Mouse (Mus musculus) kidney, adult 11 months (tissue): ENCODE measurements at regions not wholly inside any gene's neighbourhood (a gene's known extent, or its start where the extent isn't known, plus 50 kb on each side); places are given as distances from the start of the nearest gene placed in this dataset.
"Not testable (repeated sequence)": the region's sequence is repeated elsewhere in the genome, so short reads cannot be mapped to it uniquely, and the experiment has no call there.

Experiments used
- DNase-seq: peaks from one replicate; pipeline ENCODE4 v3.0.0; 2022

DNA sequence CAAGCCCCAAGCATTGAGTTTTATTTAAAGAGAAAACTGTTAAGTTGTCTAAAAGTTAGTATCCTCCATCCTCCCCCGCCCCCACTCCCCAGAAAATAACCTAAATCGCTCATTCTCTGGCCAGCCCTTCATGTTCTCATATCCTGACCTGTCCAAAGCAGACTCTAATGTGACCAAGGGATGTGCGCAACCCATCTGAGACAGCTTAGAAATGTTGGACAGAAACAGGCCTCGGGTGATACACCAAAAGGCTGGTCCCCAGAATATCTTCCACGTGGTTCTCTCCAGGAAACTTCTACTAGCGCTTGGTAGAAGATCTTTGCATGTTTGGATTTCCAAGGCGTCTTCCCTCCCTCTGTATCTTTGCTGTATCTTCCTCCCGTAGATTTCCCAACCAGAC, 482.8 kb downstream of the Tns1 start:
- no peak for DNase-seq

DNA sequence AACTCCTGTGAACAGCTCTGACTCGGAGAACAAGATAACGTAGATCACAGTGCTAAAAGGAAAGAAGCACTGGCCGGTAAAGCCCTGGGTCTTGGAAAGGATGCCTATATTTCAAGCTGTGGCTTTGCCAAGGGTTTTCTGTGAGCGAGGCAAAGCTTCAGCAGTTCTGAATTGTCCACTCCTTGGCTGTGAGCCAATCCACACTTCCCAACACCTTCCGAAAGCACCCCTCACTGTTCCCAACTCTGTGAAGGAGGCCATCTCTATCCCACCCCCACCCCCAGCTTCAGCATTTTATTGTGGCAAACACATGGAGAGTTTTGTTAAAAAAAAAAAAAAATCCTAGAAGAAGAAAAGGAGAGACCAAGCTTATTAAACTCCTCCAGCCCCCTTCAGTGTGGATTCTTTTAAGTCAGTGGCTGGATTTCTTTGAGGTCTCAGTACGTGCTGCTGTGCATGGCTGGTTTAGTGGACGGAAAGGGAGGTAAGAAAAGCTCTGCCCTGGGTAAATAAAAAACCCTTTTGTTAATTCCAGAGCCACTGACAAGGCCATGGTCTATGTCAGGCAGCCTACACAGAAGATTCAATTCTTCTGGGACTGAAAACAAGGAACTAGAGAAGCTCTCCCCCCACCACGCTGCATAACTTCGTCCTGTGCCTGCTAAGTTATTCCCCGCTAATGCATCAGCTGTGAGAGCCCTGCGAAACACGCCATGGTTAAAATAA, 483.4 kb downstream of the Tns1 start:
- no peak for DNase-seq

DNA sequence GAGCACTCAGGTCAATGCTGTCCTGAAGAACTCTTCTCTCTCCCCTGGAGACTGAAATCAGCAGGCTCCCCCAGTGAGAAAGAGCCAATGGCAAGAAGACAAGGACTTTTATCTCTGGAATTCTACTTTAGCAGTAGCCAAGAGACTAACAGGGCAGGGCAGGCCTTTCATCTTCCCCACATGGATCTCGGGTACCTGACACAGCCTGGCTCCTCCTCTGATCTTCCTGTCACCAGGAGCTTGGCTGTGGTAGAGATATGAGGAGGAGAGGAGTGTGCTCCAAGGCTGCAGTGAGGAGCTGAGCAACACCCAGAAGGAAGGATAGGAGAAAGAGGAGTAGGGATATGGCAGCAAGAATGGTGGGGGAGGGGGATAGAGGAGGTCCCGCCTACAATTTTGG, 488.5 kb downstream of the Tns1 start:
- DNase-seq: no peak

DNA sequence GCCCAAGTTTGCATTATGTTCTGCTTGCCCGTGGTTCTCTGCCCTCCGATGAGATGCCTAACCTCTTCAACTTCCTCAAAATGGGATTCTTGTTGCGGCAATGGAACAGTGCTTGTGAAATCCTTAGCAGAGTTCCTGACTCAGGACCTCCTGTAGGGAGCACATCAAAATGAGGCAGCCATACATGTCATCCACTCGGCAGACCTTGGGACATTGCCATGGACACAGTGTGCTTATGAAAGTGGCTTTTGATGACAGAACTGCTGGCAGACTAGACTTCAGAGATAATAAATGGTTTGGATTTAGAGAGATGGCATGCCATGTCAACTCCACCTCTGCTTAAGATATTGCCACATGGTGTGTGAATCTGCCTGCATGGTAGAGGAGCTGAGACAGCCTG, 489.4 kb downstream of the Tns1 start:
- DNase-seq: no peak

DNA sequence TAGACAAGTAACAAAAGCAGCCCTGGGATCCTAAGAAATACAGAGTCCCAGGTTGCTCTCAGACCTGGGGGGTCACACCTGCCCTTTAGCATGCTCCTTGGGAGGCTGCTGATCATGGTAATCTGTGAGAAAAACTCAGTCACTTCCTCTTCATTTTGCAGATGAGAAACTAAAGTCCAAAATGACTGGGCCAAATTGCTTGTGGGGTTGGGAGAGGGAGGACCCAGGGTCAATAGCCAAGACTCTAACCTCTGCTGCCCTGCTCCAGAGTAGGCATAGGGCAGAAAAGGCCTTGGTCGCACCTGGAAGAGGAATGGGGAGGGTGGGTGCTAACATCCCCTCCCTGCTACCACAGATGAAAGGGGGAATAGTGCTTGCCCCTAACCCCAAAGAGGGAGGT, 491.2 kb downstream of the Tns1 start:
- DNase-seq: no peak

DNA sequence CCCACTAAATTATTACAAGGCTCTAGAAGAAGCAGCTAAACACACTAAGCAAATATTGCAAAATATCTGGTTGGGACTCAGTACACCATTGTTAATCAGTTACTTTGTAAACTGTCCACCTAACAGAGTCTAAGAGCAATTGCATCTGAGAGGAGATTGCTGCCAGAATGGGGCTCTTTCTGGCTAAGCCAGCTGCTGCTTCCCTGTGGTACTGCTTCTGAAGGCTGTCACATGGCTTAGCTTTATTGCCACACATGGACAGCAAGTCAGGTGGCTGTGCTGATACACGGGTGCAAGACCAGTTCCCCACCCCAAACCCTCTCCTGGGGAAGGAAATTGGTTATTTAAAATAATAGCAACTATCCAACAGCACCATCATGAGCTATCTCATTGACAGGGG, 493.9 kb downstream of the Tns1 start:
- peak; percentile 41 for DNase-seq

DNA sequence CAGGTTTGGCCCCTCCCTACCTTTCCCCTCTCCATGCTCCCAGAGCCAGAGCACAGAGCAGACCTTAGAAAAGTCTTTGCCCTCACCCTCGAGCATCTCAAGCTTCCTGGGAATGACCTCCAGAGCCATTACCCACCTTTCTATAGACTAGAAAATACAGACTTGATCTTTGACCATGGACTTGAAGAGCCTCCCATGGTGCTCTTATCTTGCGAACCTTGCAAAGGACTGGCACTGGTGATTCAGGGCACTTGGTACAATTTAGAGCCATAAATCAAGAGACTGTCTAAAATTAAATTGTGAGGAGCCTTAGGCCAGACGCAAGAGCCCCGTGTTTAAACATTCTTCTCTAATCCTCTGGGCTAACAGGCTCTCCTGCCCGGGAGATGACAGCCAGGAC, 498.9 kb downstream of the Tns1 start:
- DNase-seq: no peak

DNA sequence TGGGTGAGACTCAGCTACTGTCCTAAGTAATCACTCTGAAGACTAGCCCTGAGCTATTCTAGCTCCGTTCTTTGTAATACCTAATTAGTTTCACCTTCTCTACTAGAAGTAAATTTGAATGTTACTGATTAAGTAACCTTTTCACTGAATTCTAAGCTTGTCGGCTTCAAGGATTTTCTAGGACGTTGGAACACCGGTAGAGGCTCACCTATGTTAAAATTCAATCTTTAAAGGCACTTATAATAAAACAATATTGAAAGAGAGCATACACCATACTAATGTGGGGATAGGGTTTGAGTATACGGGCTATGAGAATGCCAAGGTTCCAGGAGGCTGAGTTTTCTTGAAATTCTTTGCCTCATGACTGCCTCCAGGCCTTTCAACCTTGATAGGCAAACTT, 503.1 kb downstream of the Tns1 start:
- DNase-seq: not testable (repeated sequence)

DNA sequence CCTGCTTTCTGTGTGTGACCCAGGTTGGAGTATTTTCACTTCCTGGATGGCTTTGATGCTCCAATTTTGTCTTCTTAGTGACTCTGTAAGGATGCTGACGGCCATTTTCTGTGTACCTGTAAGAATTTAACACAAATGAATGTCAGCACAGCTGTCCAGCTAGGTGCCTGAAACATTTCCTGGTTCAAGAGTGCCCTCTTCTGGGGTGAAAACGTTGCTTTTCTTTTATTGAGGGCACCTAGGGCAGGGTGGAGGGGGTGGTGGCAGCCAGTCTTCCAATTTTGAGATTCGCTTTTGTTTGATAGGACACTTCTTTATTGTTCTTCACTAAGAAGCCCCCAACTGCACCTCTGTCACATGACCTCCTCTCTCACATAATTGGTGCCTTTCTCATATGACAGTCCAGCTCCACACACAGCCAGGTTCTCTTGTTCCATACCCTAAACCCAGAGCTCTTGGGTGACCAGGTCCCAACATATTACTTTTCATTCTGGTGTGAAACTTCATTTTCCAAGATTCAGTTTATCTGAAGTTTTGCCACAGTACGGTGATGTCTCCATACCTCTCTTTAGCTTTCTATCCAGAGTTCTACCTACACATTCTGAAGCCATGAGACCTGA, 505.6 kb downstream of the Tns1 start:
- peak; percentile 65 for DNase-seq

DNA sequence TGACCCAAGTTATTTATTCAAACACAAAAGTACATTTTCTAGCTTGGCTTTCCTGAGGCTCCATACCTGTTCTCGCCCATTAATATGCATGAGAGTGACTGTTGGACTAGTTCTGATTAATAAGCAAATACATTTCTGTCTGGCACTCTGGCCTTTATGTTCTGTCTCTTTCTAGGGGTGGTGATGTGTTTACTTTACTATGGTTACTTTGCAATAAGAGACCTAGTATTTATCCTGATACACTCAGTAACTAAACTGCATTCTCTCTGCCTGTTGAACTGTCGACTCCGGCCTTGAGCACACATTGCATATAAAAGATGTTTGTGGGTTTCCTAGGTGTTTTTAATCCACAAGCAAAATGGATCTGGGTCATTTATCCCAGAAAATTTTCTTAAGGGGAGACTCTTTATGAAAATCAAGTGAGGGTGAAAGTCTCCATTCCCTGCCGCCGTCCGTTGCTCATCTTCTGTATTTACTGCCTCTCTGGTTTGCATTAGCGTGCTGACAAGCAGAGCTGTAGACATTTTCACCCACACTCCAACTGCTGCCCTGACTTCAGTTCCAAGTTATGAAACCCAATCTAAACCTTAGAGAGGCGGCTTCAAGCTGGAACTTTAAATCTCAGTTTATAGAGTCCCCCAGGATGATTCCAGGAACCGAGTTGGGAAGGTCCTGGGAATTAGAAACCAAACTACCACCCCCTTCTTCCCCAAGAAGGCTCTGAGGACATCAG, 530.4 kb downstream of the Tns1 start:
- no peak for DNase-seq

DNA sequence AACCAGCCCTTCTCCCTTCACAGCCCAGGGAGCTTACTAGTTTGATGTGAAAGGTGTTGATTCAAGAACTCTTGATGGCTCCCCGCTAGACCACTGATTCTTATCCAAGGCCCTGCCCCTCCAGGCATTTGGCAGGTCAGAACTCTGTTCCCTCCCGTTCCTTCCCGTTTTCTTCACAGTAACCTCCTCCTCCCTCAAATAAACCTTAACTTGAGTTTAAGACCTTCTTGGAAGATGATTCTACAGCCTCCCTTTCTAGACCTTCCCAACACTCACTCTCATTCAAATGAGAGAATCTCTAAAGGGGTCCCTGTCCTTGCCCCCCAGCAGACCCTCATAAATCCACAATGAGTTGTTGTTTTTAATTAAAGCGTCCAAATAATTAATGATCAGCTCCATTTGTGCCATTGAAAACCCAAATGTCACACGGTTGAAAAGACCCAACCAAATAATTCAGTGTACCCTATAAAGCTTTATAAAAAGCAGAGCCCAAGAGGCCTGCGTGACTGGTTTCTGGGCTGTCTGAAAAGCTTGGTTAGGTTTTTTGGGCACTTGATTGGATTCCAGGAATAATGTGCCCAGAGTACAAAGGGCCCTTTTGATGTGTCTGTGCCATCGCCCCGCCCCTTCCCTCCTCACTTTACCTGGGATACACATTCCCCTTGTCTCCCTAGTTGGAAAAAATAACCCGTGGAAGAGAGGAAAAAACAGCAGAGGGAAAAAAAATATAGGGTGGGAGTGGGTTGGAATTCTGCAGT, 532.7 kb downstream of the Tns1 start:
- peak; percentile 66 for DNase-seq

DNA sequence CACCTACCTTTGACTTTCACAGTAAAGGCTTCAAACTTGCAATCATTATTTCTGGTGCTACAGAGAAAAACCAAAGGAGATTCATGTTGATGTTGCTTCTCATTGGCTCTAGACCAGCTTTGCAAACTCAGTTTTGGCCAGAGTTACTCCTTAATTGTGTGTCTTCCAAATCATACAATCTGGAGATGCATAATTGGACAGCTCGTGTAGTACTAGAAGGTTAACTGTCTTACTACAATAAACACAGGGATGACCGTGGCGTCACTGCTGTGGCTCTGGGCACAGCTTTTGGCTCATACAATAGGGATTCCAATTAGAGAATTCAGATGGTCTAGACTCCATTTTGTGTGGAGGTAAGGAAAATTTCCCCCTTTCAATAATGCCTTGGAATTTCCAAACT, 544.6 kb downstream of the Tns1 start:
- no peak for DNase-seq

DNA sequence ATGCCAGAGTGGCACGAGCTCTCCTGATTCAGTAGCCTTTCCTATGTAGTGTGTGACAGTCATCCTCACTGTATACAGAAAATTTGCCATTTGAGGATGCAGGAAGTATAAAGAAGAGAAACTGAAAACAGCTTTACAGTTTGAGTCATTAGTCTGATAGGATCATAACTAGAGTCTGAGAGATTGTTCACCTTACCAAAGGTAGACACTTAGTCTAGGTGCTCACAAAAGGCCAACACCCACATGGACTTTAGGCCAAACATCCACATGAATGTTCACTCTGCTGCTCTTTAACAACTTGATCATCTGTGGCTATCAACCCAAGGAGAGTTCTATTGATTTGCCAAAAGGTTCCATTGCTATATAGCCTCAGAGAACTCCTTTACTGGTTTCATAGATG, 547.2 kb downstream of the Tns1 start:
- DNase-seq: no peak

DNA sequence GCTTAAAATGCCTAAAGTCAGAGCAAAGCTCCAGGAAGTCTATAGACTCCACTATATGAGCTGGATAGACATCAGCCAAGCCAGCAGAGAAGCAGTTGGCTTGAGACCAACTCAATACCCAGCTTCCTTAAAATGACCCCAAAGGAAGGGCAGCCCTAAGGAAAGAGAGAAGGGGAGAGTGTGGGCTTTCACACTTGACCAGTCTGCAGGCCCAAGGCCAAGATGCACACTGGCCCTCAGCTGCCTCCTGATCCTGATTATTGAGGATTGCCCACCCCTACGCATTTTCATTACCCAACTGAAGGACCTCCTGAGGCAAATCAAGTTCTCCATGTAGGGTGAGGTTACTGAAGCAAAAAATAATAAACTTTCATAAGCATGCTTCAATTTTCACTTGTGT, 548.6 kb downstream of the Tns1 start:
- peak; percentile 56 for DNase-seq

DNA sequence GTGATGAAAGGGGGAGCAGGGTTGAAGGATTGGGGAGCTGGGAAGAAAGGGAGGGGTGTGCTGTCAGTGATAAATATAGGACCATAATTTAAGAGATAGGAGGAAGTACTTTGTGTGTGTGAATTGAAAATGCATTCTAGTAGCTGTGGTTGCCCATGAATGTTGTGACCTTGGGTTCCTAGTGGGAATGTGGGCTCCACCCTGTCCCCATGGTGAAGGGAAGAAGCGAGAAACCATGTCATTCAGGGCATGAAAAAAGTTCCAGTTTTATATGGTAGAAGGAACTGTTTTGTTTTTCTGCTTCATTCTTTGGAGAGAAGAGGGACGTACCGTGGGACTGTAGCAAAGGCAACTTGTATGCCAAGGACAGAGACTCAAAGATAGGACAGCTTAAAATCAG, 553.3 kb downstream of the Tns1 start:
- no peak for DNase-seq

DNA sequence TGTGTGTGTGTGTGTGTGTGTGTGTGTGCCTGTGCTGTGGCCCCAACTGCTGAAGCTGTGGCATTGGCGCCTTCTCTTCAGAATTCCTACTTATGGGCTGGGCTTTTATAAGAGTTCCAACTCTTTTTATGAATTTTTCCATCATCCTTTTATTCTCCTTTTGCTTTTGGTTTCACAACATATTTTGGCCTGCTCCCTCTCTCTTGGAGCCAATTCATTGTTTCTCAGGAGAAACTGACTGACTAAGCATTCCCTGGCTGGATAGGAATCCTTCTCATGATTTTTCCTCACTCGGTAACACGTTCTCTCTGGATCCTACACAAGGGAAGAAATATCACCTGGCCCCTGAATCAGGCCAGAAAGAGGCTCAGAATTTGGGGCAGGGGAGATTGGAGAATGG, 551.1 kb upstream of the Tnp1 start:
- no peak for DNase-seq

DNA sequence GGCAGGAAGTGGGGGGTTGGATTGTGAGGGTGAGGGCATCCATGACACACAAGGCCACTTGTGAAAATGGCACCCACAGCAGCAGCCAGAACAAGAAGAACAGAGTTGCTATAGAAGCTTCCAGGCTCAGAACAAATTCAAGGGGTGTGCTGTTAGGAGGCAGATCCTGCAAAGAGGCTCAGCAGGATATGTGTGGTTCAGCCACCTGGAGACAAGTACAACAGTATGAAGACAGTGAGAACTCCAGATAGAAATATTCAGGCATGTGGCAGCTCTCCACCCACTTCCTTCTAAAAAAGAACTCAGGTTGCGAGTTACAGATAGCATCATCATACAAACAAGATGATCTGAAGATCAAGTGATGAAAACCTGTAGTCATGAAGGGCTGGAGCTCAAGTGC, 544.9 kb upstream of the Tnp1 start:
- no peak for DNase-seq

DNA sequence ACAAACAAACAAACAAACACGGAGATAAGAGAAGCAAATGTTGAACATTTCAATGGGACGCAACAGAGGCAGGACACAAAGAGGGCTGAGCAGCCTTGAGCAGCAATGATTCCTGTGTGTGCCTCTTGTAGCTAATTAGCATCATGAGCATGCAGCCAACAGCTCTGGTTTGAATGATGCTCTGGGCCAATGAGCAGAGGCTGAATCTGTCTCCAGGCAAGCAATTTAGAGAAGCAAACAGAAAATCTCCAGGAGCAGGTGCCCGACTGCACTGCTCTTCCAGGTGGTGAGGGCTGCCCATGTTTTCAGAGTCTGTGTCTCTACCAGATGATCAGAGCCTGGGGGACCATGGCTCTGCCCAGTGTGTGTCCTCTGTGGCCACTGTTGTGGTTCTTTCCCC, 532.2 kb upstream of the Tnp1 start:
- no peak for DNase-seq

DNA sequence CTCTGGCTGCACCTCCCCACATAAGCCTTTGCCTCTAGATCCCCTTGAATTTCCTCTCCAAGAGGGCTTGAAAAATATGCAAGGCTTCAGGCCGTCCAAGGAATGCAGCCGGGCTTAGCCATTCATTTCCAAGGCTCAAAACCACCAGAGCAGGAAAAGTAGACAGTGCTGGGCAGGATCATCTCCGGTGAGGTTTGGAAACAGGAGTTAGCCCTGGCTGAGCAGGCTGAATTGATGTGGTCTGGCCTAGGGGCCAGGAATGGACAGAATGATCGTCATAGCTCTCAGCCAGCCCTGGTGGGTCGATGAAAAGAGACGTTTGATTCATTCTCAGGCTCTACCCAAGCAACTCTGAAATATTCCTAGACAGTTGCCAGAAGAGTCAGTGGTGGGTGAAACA, 529.7 kb upstream of the Tnp1 start:
- DNase-seq: peak; percentile 27

DNA sequence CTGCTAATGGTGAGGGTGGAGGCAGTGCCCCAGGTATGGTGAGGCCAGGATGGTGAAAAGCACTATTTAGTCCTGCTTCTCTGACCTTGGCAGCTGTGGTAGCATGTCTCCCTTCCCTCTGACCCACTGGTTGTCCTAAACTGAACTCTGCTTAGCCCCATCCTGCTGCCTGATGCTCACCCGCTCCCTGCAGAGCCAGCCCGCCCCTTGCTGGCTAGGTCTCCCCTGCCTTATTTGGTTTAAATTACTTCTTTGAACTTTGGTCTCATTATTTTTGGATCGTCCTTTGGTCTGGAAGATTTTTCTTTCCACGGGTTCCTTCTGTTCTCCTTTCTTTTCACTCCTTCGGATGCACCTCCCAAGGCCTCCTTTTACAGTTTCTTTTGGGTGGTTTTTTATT, 525.7 kb upstream of the Tnp1 start:
- peak; percentile 71 for DNase-seq

DNA sequence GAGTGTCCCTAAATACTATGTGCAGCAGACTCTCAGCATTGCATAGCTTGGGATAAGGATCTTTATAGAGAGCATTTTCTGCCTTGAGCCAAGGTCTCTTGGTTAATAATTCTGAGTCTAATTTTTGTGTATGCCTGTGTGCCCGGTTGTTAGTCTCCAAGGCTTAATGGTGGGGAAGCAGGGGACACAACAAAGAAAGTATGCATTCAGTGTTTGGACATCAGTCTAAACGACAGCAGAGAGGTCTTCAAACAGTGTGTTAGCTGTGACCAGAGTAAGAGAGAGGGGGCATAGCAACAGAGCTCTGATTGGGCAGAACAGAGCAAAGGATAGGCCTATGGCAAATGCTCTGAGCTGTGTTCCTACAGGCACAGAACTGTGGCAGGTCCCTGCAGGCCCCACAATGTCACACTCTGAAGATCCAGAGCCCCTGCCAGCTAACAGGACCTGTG, 522.7 kb upstream of the Tnp1 start:
- peak; percentile 42 for DNase-seq

DNA sequence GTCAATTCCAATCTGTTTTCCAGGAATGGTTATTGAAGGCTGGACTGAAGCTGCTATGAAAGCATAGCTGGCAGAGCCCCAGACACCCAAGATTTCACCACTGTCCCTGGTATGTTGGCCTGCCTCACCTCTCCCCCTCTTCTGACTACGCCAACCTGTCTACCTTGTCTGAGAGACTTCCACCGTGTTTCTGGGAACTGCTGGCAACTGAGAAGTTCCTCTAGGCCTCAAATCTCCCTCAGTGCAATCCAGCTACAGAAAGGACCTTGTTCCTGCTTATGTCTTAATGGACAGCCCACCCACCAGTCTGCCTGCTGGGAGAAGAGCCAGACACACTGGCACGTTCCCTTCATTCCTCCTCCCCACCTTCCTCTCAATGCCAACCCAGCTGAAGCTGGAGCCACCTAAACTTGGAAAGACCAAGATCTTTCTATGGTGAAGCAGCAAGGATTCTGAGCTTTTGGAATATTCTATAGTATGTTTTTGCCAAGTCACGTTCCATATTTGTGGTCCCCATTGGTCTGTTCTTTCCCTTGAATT, 520.1 kb upstream of the Tnp1 start:
- no peak for DNase-seq

DNA sequence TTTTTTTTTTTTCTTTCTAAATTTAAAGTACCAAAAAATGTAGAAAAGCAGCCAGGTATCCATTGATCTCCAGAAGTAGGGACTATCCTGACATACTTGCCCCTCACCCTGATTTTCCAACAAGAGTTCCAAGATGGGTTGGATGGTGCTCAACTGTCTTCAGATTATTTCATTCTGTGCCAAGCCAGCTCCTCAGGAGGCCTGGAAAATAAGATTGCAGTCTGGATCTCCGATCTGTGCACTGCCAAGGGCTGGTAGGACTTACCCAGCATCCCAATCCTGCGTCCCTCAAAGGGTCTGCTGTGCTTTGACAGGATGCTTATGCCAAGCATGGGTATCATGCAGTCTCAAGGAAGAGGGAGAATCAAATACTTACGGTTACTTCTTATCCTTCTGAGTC, 517.8 kb upstream of the Tnp1 start:
- DNase-seq: no peak
